27 mouse cellular contexts compared by ENCODE assay signal in genomic region chr6:125729471-125729870, GRCm38 (mm10). TPM values are rescaled to one million over a fixed set of nuclear protein-coding genes. Genes with fewer than 3 reads are reported as not detected.
"Had no signal": no experiment of that assay in that cellular context is flagged by ENCODE, and none has a peak within 500 bp of the region (broad histone marks: within the 10 kb centered on the region; RNA-seq: fewer than 3 reads in every experiment).

No protein-coding gene starts in this region.

- H3K36me3 ChIP-seq: heart, embryonic 13.5 days; heart, embryonic 15.5 days; hindbrain, embryonic 13.5 days; hindbrain, embryonic 15.5 days; kidney, embryonic 15.5 days; limb, embryonic 10.5 days; limb, embryonic 12.5 days; liver, embryonic 13.5 days; liver, embryonic 15.5 days had no signal

- DNase-seq: gastrocnemius, adult 2 months; gastrocnemius, postnatal 10 days; gastrocnemius, postnatal 25 days; heart, adult 2 months; heart, postnatal 14 days; heart, postnatal 4 days; kidney, adult 11 months; kidney, adult 2 months; kidney, adult 9 months; kidney, postnatal 14 days; kidney, postnatal 36 days; layer of hippocampus, adult 9-11 months; layer of hippocampus, postnatal 36 days; liver; liver, embryonic 13.5 days had no signal

- H3K27ac ChIP-seq: gastrocnemius, adult 2 months; heart, adult 2 months; heart, embryonic 13.5 days; heart, embryonic 15.5 days; hindbrain, embryonic 13.5 days; hindbrain, embryonic 15.5 days; hindbrain, postnatal 0 days; kidney, embryonic 15.5 days; kidney, postnatal 0 days; limb, embryonic 12.5 days; liver, embryonic 13.5 days; liver, embryonic 15.5 days had no signal

- H3K27me3 ChIP-seq: heart, embryonic 13.5 days; heart, embryonic 15.5 days; hindbrain, embryonic 13.5 days; hindbrain, embryonic 15.5 days; kidney, embryonic 15.5 days; liver, embryonic 13.5 days; liver, embryonic 15.5 days had no signal

- H3K4me3 ChIP-seq: gastrocnemius, adult 2 months; heart, adult 2 months; heart, embryonic 13.5 days; heart, embryonic 15.5 days; hindbrain, embryonic 13.5 days; hindbrain, embryonic 15.5 days; kidney, embryonic 15.5 days; limb, embryonic 10.5 days; limb, embryonic 12.5 days; liver, embryonic 13.5 days; liver, embryonic 15.5 days had no signal

- H3K9me3 ChIP-seq: heart, embryonic 15.5 days; hindbrain, embryonic 15.5 days; limb, embryonic 10.5 days; liver, embryonic 13.5 days; liver, embryonic 15.5 days had no signal

- H3K4me1 ChIP-seq: heart, embryonic 13.5 days; heart, embryonic 15.5 days; hindbrain, embryonic 13.5 days; hindbrain, embryonic 15.5 days; kidney, embryonic 15.5 days; liver, embryonic 13.5 days; liver, embryonic 15.5 days had no signal

RNA-seq across cellular contexts. Expression of gene Ano2, which starts 39.3 kb away (rescaled TPM):
- total RNA-seq: gastrocnemius, adult 2 months; gastrocnemius, postnatal 25 days; granulocyte monocyte progenitor cell, adult 5-6 weeks; heart, postnatal 14 days had no signal
- polyA plus RNA-seq: heart, postnatal 0 days; limb, embryonic 12.5 days had no signal
